Mouse (Mus musculus) forebrain, embryonic 16.5 days (tissue): ENCODE data around the gene Gm21830. TPM values are rescaled to one million over a fixed set of nuclear protein-coding genes. Genes with fewer than 3 reads are reported as not detected.
"Not testable (repeated sequence)": the region's sequence is repeated elsewhere in the genome, so short reads cannot be mapped to it uniquely, and the experiment has no call there.

Experiments
- ATAC-seq: fragments of 200-750 bp; cut with Nextera tagmentation; 2 replicates; pipeline ENCODE4 v1.8.0; 2017; ENCODE audit warnings: mild to moderate bottlenecking, moderate library complexity
- H3K27ac ChIP-seq: fragments of 300-500 bp; sonication (generic); 2 replicates; pipeline ENCODE4 v1.5.1; 2014; ENCODE audit warnings: low read length, control low read depth
- H3K27me3 ChIP-seq: fragments of 300-500 bp; sonication (generic); replicated peaks from 2 replicates; pipeline ENCODE4 v1.6.1; 2014; ENCODE audit warnings: low read length; ENCODE audit not compliant: control insufficient read depth, insufficient read depth
- H3K36me3 ChIP-seq: fragments of 300-500 bp; sonication (generic); 2 replicates; pipeline ENCODE4 v1.6.1; 2014; ENCODE audit not compliant: control insufficient read depth, insufficient read depth
- H3K4me1 ChIP-seq: fragments of 300-500 bp; sonication (generic); replicated peaks from 2 replicates; pipeline ENCODE4 v1.6.1; 2014; ENCODE audit warnings: low read length; ENCODE audit not compliant: control insufficient read depth, insufficient read depth
- H3K4me2 ChIP-seq: fragments of 300-500 bp; sonication (generic); 2 replicates; pipeline ENCODE4 v1.6.1; 2014; ENCODE audit warnings: mild to moderate bottlenecking, low read length, control low read depth
- H3K4me3 ChIP-seq: fragments of 300-500 bp; sonication (generic); replicated peaks from 2 replicates; pipeline ENCODE4 v1.5.1; 2014; ENCODE audit warnings: mild to moderate bottlenecking, low read length, control low read depth
- H3K9ac ChIP-seq: fragments of 300-500 bp; sonication (generic); replicated peaks from 2 replicates; pipeline ENCODE4 v1.6.1; 2014; ENCODE audit warnings: low read depth, low read length, control low read depth
- H3K9me3 ChIP-seq: fragments of 300-500 bp; sonication (generic); 2 replicates; pipeline ENCODE4 v1.6.1; 2016; ENCODE audit warnings: low read length; ENCODE audit not compliant: control insufficient read depth
- whole genome bisulfite sequencing: fragments of 180-500 bp; shearing (Covaris S2); extraction: QIAGEN DNeasy Blood & Tissue Kit; methylation state at CpG from one replicate; pipeline ENCODE4 v1.1.7; 2014; 5-methylcytosine and 5-hydroxymethylcytosine counted together
- polyA plus RNA-seq: library from polyadenylated mRNA; unstranded; fragments of >200 nt; fragmentation: Nextera tagmentation; extraction: Ambion mirVana; gene quantifications from 2 replicates; pipeline ENCODE4 v1.2.1, GENCODE M21; 2015

The Gm21830 gene
- not detected in 2 replicates for polyA plus RNA-seq

- not testable (repeated sequence) for H3K9ac ChIP-seq, H3K4me3 ChIP-seq, H3K4me1 ChIP-seq, ATAC-seq, H3K4me2 ChIP-seq, H3K27me3 ChIP-seq, H3K27ac ChIP-seq, H3K36me3 ChIP-seq, H3K9me3 ChIP-seq
- WGBS, result no CpG with 5 or more reads among the region's 1 CpGs
Measured at GRCm38 (mm10) chr2:67413425-67413824, at the start of gene Gm21830. Gene Gm21830, plus strand, starts transcription at chr2:67413725.

- Histone ChIP-seq H3K4me1 (no peaks in the 10 kb centered on the region), H3K9ac (no peak overlapping the region), H3K27me3 (no peaks in the 10 kb centered on the region), H3K4me2 (no peak overlapping the region), H3K9me3 (no peaks in the 10 kb centered on the region), H3K36me3 (no peaks in the 10 kb centered on the region), H3K4me3 (no peak overlapping the region), H3K27ac (no peak overlapping the region)
- WGBS, result 65% methylated on average over 2 of the region's 2 CpGs
- ATAC-seq, result no peak
Measured at GRCm38 (mm10) chr2:67364506-67364905, 49.0 kb upstream of the Gm21830 start.

- Histone ChIP-seq H3K4me2 (no peak overlapping the region), H3K27me3 (no peaks in the 10 kb centered on the region), H3K27ac (no peak overlapping the region), H3K36me3 (no peaks in the 10 kb centered on the region), H3K9ac (no peak overlapping the region), H3K9me3 (no peaks in the 10 kb centered on the region), H3K4me3 (no peak overlapping the region), H3K4me1 (no peaks in the 10 kb centered on the region)
- 77% methylated on average over 3 of the region's 3 CpGs for WGBS
- ATAC-seq, result no peak
Measured at GRCm38 (mm10) chr2:67378504-67378903, 35.0 kb upstream of the Gm21830 start.

DNA sequence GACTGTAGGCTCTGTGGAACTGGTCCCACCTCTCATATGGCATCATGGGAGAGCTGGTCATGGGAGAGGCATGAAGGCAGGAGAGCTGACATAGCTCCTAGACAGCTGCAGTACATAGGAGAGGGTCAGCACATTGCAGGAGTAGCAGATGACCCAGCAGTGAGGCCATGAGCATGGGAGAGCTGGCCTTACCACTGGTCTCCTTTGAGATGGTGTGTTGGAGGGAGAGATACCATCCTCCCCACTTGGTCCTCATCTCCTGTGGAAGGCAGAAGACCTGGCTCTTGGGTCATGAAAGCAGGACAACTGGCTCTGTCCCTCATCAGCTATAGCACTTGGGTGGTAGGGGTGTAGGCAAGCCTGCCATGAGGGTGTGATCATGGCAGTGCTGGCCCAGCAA lies 7.3 kb downstream of the Gm21830 start:
- no peak for ATAC-seq
- no peaks in the 10 kb centered on the region for H3K9me3 ChIP-seq
- no peaks in the 10 kb centered on the region for H3K27me3 ChIP-seq
- H3K27ac ChIP-seq, result no peak overlapping the region
- H3K4me3 ChIP-seq, result no peak overlapping the region
- no peaks in the 10 kb centered on the region for H3K4me1 ChIP-seq
- no peaks in the 10 kb centered on the region for H3K36me3 ChIP-seq
- H3K9ac ChIP-seq, result no peak overlapping the region
- no peak overlapping the region for H3K4me2 ChIP-seq

DNA sequence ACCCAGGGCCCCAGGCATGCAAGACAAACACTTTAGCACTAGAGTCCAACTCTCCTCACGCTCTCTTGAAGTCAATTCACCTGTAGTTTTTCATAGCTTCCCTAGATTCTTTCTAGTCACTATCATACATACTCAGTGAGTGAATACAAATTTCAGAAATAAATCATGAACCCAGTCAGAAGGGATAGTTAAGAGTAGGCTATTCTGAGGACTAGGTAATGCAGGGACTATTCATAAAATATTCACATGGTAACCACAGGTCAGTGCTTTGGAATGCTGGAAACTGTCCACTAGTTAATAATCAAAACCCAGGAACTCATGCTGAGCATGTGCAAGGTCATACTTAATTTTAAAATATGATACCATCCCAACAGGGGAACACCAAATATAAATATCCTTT lies 9.3 kb downstream of the Gm21830 start:
- Histone ChIP-seq H3K9me3 (no peaks in the 10 kb centered on the region), H3K9ac (no peak overlapping the region), H3K4me2 (no peak overlapping the region), H3K4me3 (no peak overlapping the region), H3K27ac (no peak overlapping the region), H3K27me3 (no peaks in the 10 kb centered on the region), H3K4me1 (no peaks in the 10 kb centered on the region), H3K36me3 (no peaks in the 10 kb centered on the region)
- WGBS, result 95% methylated on average over 1 of the region's 1 CpGs
- no peak for ATAC-seq

DNA sequence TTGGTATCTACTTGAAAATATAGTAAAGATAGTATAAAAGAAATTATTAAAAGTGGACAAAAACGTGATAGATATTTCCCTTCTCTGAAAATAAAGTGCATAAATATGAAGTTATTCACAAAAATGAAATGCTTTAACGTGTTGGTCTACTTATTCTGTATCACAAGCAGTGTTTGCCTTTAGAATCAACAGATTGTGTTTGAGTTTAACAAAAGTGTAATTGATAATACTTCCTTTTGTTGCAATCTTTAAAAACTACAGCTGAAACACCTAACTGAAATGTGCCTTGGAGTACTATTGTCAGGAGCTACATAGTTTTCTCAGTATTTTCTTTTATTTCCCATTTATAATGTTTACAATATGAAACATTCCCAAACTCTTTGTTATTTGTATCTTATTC lies 19.6 kb downstream of the Gm21830 start, which contains the start of gene Gm26727:
Gm26727 (minus strand) TSS at position 101 of the 400 bp plus-strand sequence.
- no peak for ATAC-seq
- Histone ChIP-seq H3K36me3 (no peaks in the 10 kb centered on the region), H3K4me2 (no peak within 1 kb of the TSS), H3K9ac (no peak within 1 kb of the TSS), H3K4me3 (no peak within 1 kb of the TSS), H3K4me1 (no peaks in the 10 kb centered on the region), H3K27me3 (no peaks in the 10 kb centered on the region), H3K27ac (no peak within 1 kb of the TSS), H3K9me3 (no peaks in the 10 kb centered on the region)
- WGBS, result 62% methylated on average over 2 of the region's 2 CpGs

DNA sequence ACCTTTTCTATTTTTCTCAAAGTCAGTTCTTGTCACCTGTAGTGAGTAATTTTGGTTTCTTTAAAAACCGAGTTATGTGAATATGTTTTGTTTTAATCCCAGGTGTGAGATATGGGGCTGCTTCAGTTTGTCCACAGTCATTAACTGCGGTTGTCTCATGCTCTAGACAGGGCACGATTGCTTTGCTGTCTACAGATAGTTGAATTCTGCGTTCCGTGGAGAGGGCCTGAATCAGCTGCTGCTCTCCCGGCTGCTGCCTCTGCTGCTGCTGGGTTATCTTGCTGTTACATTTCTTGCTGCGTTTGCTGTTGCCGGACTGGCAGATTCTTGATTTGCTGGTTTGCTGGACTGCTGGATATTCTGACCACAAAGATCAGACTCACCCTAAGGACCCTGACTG lies 24.8 kb downstream of the Gm21830 start:
- 94% methylated on average over 8 of the region's 8 CpGs for WGBS
- no peak overlapping the region for H3K27ac ChIP-seq
- H3K36me3 ChIP-seq, result no peaks in the 10 kb centered on the region
- H3K9ac ChIP-seq, result no peak overlapping the region
- no peak for ATAC-seq
- no peaks in the 10 kb centered on the region for H3K9me3 ChIP-seq
- no peak overlapping the region for H3K4me3 ChIP-seq
- H3K4me2 ChIP-seq, result no peak overlapping the region
- no peaks in the 10 kb centered on the region for H3K4me1 ChIP-seq
- no peaks in the 10 kb centered on the region for H3K27me3 ChIP-seq

DNA sequence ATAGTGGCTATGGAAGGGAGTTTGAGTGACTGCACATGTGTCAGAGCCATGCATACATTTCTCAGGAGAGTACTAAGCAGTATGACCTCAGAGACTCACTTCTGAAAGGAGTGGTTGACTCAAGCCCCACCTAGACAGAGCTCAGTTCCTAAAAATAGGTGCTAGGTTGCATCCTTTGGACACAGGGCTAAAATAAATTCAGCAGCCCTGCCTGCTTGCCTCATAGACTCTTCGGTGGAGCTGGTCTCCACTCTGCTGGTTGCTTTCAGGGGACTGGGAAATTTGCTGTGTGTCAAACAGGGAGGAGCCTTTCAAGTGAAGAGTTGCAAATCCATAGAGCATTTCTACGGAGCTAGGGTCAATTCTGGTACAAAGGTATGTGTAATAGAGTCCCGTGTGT lies 32.3 kb downstream of the Gm21830 start, which contains the start of gene Xirp2:
Xirp2 (plus strand) TSS at position 223 of the 400 bp plus-strand sequence.
- Histone ChIP-seq H3K27me3 (no peaks in the 10 kb centered on the region), H3K36me3 (no peaks in the 10 kb centered on the region), H3K9me3 (no peaks in the 10 kb centered on the region), H3K4me1 (no peaks in the 10 kb centered on the region), H3K4me2 (no peak within 1 kb of the TSS), H3K9ac (no peak within 1 kb of the TSS), H3K27ac (no peak within 1 kb of the TSS), H3K4me3 (no peak within 1 kb of the TSS)
- 83% methylated on average over 3 of the region's 3 CpGs for WGBS
- no peak for ATAC-seq

DNA sequence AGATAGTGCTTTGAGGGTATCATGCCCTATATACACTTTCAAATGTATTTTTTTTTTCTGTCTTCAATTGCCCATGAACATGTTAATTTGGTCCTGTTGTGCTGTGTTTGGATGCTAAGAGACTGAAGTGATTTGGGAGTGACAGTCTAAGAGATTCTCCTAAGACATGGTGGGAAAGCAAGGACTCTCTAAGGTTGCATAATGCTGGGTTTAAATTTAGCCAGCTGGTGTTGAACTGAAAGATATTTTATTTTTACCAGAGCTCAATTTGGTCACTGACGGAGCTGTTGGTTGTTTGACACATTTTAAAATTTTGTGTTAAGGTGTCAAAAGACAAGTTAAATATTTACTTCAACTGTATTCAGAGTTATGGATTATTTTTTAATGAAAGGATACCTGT lies 33.2 kb downstream of the Gm21830 start:
- H3K4me2 ChIP-seq, result no peak overlapping the region
- H3K9ac ChIP-seq, result no peak overlapping the region
- H3K4me1 ChIP-seq, result no peaks in the 10 kb centered on the region
- WGBS, result 93% methylated on average over 1 of the region's 1 CpGs
- no peak for ATAC-seq
- H3K27ac ChIP-seq, result no peak overlapping the region
- H3K4me3 ChIP-seq, result no peak overlapping the region
- H3K36me3 ChIP-seq, result no peaks in the 10 kb centered on the region
- H3K9me3 ChIP-seq, result no peaks in the 10 kb centered on the region
- H3K27me3 ChIP-seq, result no peaks in the 10 kb centered on the region

- Histone ChIP-seq H3K27me3 (no peaks in the 10 kb centered on the region), H3K9me3 (no peaks in the 10 kb centered on the region), H3K4me1 (no peaks in the 10 kb centered on the region), H3K9ac (no peak overlapping the region), H3K4me3 (no peak overlapping the region), H3K36me3 (no peaks in the 10 kb centered on the region), H3K27ac (no peak overlapping the region), H3K4me2 (no peak overlapping the region)
- 63% methylated on average over 12 of the region's 12 CpGs for WGBS
- no peak for ATAC-seq
Measured at GRCm38 (mm10) chr2:67447206-67447605, 33.7 kb downstream of the Gm21830 start.
